Mouse (Mus musculus) thymus, adult 2 months (tissue): ENCODE measurements at regions not wholly inside any gene's neighbourhood (a gene's known extent, or its start where the extent isn't known, plus 50 kb on each side); places are given as distances from the start of the nearest gene placed in this dataset.

ENCODE experiments used
- CTCF ChIP-seq: fragments of 200-500 bp; IDR thresholded peaks from 2 replicates; pipeline ENCODE4 v1.5.1; 2012; ENCODE audit warnings: mild to moderate bottlenecking, control low read depth, low read length, moderate library complexity, borderline replicate concordance; ENCODE audit not compliant: control insufficient read depth, poor library complexity, insufficient read depth; ENCODE audit errors: extremely low read depth
- POLR2A ChIP-seq: fragments of 200-500 bp; IDR thresholded peaks from 2 replicates; pipeline ENCODE4 v1.6.1; 2012; ENCODE audit warnings: mild to moderate bottlenecking, low read length, control low read depth, moderate library complexity; ENCODE audit not compliant: control insufficient read depth, poor library complexity, insufficient read depth; ENCODE audit errors: extremely low read depth

DNA sequence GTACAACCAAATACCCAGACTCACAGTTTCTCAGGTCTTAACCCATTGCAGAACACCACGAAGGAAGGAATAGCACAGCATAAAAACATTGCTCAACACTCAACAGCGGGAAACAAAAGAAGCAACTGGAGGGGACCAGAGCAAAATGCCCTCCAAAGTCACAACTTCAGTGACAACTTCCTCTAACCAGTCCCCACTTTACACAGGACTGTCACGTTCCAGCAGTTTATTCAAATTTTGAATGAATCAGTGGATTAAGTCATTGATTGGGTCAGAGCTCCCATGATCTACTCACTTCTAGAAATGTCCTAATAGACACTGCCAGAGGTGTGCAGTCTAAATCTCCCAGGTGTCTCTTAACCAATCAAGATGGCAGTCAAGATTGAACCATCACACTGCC lies 53.3 kb upstream of the Actbl2 start:
- TF ChIP-seq CTCF (no peak), POLR2A (no peak)
